Mouse (Mus musculus) thymus, postnatal 25 days (tissue): ENCODE results near the gene Zfp689.

Source experiments
- DNase-seq: peaks from one replicate; pipeline ENCODE4 v3.0.0; 2022

Gene Zfp689

DNA sequence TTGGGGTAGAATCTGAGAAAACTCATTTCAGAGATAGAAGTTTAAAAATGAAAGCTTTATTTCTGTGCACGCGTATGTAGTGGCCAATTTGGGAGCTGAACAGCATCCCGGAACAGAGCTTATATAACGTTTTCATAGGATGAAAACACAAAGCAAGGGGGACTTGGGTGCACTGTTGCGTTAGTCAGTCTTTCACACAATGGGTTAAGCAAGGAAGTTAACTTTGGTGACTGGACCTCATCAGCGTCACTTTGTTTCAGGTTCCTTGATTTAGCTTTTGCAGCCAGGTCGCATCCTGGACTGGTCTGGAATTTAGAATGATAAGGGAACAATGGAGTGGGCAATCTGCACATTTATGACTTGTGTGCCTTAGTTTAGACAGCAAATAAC lies 55.0 kb downstream of the Zfp689 start:
- no peak for DNase-seq

DNA sequence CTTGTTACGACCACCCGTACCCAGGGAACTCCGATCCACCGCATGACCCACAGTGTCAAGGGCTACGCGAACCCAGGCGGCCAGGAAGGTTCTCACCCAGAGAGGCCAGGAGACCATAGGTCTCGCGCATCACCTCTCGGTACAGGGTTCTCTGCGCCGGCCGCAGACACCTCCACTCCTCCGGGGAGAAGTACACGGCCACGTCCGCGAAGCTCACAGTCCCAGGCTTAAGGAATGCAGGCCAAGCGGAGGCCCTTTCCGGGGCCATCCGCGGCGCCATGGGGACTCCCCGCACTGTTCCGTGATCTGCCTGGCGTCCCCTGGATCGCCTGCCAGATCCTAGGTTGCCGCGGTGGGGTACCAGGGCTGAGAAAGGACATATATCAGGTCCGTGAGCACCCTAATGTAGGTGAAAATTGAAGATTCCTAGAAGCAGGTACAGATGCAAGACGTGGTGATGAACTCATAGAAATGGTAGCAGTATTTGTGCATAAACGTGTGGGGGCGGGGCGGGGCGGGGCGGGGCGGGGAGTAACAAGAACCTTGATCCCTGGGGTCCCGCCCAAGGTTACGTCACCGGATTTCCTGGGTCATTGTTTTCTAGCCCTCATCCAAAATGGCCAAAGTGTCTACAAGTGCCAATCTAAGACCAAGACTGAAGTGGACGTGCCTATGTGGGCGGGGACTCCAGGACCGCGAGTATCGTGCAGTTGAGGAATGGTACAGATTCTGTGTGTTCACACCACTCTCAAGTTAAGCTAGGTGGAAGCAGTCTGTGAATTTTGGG lies 55.6 kb downstream of the Zfp689 start, which contains the start of gene E430018J23Rik:
E430018J23Rik (minus strand) TSS at position 473 of the 787 bp plus-strand sequence.
- peak; percentile 94 for DNase-seq

DNA sequence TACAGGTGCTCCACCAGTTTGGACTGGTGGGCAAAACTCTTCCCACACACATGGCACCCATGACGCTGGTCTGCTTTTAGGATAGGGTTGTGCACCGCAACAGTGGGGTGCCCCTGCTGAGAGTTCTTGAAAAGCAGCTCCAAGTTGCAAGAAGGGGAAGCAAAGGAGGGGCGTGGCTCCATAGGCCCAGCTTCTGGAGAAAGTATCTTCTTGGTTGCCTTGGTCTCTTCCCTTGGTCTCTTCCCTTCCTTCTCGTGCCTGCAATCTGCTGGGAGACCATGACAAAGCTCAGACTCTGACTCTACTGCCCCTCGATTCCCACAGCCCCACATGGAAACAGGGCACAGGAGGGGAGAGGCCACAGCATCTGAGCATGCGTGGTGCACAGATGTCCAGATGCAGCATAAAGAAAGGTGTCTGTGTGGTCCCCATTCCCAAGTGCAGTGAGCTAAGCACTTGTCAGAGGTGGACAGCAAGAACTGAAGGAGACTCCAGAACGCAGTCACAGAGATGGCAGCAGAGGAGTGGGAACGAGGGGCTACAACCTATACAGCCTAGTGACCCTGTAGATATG lies 56.6 kb downstream of the Zfp689 start:
- no peak for DNase-seq
